Mouse (Mus musculus): ENCODE results near the gene Tspan4. TPM values are rescaled to one million over a fixed set of nuclear protein-coding genes. Genes with fewer than 3 reads are reported as not detected.

Gene Tspan4
- polyA plus RNA-seq, 1 experiment from 2014 or later: 49.7 TPM

DNA sequence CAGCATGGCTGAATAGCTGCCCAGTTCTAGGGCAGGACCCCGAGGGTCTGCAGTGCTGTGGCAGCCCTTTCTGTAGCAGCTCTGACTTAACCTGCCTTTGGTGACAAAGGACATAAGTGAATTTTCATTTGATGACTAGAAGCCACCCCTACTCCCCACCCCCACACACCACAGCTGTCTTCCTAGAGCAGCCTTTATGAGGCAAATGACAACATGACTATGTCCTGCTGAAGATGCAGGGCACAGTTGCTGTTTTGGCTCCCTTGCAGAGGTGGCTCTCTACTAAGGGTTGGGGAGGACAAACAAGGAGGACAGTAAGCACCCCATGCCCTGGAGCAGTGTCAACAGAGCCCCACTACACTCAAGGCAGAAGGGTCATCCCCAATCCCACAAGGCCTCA, 44.8 kb downstream of the Tspan4 start:
- ATAC-seq (ENCODE audit: low read depth): no peak
- Histone ChIP-seq H3K9ac (peak overlapping the region; percentile 49; the same call in 1 of the 2 replicates), H3K36me3 (peaks cover 65% of the 10 kb centered on the region), H3K9me3 (replicated peaks) (no peaks in the 10 kb centered on the region), H3K4me3 (replicated peaks) (no peak overlapping the region), H3K4me1 (replicated peaks) (peaks cover 35% of the 10 kb centered on the region), H3K4me2 (no peak overlapping the region), H3K27ac (peak overlapping the region; percentile 69), H3K27me3 (no peaks in the 10 kb centered on the region)
- no peak for DNase-seq
- WGBS (ENCODE audit: insufficient replicate concordance): 43% methylated on average over 1 of the region's 1 CpGs

DNA sequence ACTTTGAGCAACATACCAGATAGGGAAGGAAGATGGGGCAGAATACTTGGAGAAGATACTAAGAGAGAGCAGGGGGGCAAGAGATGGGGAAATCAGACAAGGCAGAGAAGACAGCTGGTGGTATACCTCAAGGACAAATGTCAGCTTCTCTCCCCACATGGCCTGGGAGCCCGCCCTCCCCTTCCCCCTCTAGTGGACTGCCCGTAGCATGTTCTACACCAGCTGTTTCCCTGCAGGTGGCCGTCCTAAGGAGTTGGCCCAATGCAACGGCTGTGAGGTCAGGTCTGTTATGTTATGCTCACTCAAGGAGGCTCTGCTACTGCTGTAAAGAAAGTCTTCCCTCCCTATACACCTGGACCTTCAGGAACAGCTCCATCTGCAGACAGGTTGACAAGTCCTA, 48.0 kb downstream of the Tspan4 start:
- Histone ChIP-seq H3K27me3 (no peaks in the 10 kb centered on the region), H3K4me2 (no peak overlapping the region), H3K9me3 (replicated peaks) (no peaks in the 10 kb centered on the region), H3K36me3 (peaks cover 71% of the 10 kb centered on the region), H3K4me3 (replicated peaks) (no peak overlapping the region), H3K27ac (peak overlapping the region; percentile 0; the same call in 1 of the 2 replicates), H3K4me1 (replicated peaks) (peaks cover 22% of the 10 kb centered on the region), H3K9ac (no peak overlapping the region)
- WGBS (ENCODE audit: insufficient replicate concordance): 58% methylated on average over 4 of the region's 4 CpGs
- DNase-seq (no peak), ATAC-seq (ENCODE audit: low read depth) (no peak)

DNA sequence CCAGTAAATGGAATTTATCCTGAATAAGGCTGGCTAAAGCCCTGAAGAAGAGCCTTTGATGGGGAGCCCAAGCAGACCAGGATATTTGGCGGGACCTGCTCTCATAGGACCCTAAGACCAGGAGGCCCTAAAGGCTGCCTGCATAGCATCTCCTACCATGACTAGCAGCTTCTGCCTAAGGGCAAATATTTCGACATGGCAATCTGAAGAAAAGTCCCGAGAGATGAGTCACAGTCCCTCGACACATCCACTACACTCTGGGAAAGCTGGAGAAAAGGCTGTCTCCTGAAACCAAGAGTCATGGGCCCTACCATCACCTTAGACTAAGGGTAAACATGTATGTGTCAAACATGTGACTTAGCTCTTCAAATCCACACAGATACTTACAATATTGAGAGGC, 49.2 kb downstream of the Tspan4 start:
- no peak overlapping the region for H3K4me2 ChIP-seq
- WGBS (ENCODE audit: insufficient replicate concordance): 74% methylated on average over 4 of the region's 4 CpGs
- peaks cover 77% of the 10 kb centered on the region for H3K36me3 ChIP-seq
- DNase-seq (no peak), ATAC-seq (ENCODE audit: low read depth) (no peak)
- H3K9me3 ChIP-seq (replicated peaks): no peaks in the 10 kb centered on the region
- no peaks in the 10 kb centered on the region for H3K27me3 ChIP-seq
- H3K4me1 ChIP-seq (replicated peaks): peaks cover 19% of the 10 kb centered on the region
- H3K9ac ChIP-seq: no peak overlapping the region
- no peak overlapping the region for H3K4me3 ChIP-seq (replicated peaks)
- no peak overlapping the region for H3K27ac ChIP-seq

DNA sequence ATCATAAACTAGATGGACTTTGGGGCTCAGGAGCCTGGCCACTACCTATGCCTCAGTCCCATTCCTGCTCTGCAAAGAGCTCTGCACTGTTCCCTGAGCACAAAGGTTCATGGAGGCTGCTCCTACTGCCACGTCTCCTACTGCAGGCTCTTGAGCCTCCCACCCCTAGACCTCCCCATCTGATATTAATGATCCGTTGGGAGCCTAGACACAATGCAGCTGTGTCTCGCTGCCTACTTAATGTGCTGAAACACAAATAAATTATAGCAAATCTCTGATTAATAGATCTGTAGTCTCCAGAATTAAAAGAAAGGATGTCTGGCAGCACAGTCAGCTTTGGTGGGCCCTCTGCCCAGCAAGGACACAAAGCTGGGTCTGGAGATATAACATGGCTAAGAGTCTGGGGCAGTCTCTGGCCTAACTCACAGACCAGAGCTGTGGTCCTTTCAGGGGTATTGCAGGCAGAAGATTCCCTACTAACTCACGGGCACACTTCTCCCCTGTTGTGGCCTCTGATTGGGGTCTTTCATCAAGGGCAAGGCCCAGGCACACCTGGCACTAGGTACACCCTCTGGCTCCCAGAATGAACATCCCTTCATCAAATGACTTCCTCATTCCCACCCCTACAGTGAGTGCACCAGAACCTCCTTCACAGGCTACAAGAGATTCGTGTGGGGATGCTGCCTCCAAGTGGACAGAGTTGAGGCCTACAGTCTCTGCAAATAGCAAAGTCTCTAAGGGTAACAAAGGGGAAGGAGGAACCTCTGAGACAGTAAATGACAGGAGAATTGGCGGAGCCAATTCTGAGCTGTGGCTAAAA, 49.9 kb downstream of the Tspan4 start:
- Histone ChIP-seq H3K36me3 (peaks cover 80% of the 10 kb centered on the region), H3K27me3 (no peaks in the 10 kb centered on the region), H3K9me3 (replicated peaks) (no peaks in the 10 kb centered on the region), H3K4me1 (replicated peaks) (peaks cover 12% of the 10 kb centered on the region), H3K4me3 (replicated peaks) (no peak overlapping the region), H3K27ac (no peak overlapping the region), H3K9ac (no peak overlapping the region), H3K4me2 (no peak overlapping the region)
- DNase-seq (peak; percentile 63), ATAC-seq (ENCODE audit: low read depth) (peak; percentile 69)
- 59% methylated on average over 6 of the region's 6 CpGs for WGBS (ENCODE audit: insufficient replicate concordance)

DNA sequence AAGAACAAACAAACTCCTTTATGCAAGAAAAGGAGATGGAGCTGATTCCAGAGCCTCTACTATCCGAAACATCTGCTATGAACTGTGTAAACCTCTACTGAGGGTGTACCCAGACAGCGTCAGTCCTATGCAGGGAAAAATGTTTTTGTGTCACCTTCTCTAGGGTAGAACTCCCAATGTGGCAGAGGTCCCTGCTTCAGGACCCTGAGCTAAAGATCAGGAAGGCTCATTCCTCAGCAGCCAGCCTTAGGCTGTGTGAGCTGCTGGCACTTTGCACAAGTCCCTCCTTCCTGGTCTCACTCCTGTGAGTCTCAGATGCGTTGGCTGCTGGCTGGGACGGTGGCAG, 50.5 kb downstream of the Tspan4 start:
- Histone ChIP-seq H3K27ac (0 out of 2 replicates have a peak overlapping the region, but pooled peaks have one; percentile 6), H3K4me2 (no peak overlapping the region), H3K9ac (no peak overlapping the region), H3K4me3 (replicated peaks) (no peak overlapping the region), H3K9me3 (replicated peaks) (no peaks in the 10 kb centered on the region), H3K36me3 (peaks cover 79% of the 10 kb centered on the region), H3K27me3 (no peaks in the 10 kb centered on the region), H3K4me1 (replicated peaks) (peaks cover 9% of the 10 kb centered on the region)
- DNase-seq (no peak), ATAC-seq (ENCODE audit: low read depth) (peak; percentile 8; the same call in 1 of the 2 replicates)
- 86% methylated on average over 4 of the region's 4 CpGs for WGBS (ENCODE audit: insufficient replicate concordance)

DNA sequence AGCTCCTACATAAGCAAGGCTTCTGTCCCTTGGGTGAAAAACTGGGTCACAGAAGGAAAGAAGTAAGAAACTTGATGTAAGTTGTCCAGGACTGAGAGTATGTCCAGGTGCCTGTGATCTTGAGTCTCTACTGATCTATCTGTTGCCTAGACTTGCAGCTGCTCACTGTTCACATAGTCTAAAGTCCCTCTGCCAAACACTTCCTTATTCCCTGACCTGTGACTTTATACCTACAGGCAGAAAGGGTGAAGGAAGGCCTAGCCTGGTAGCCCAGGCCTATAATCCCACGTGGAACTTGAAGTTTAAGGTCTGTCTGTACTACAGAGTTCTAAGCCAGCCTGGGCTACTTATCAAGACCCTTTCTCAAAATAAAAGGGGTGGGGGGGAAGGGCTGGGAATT, 60.5 kb downstream of the Tspan4 start:
- peaks cover 18% of the 10 kb centered on the region for H3K36me3 ChIP-seq
- H3K4me1 ChIP-seq (replicated peaks): peaks cover 36% of the 10 kb centered on the region
- ATAC-seq (ENCODE audit: low read depth) (no peak), DNase-seq (no peak)
- no peak overlapping the region for H3K4me3 ChIP-seq (replicated peaks)
- no peaks in the 10 kb centered on the region for H3K9me3 ChIP-seq (replicated peaks)
- H3K27ac ChIP-seq: no peak overlapping the region
- H3K4me2 ChIP-seq: no peak overlapping the region
- WGBS (ENCODE audit: insufficient replicate concordance): 57% methylated on average over 1 of the region's 1 CpGs
- no peak overlapping the region for H3K9ac ChIP-seq
- no peaks in the 10 kb centered on the region for H3K27me3 ChIP-seq

DNA sequence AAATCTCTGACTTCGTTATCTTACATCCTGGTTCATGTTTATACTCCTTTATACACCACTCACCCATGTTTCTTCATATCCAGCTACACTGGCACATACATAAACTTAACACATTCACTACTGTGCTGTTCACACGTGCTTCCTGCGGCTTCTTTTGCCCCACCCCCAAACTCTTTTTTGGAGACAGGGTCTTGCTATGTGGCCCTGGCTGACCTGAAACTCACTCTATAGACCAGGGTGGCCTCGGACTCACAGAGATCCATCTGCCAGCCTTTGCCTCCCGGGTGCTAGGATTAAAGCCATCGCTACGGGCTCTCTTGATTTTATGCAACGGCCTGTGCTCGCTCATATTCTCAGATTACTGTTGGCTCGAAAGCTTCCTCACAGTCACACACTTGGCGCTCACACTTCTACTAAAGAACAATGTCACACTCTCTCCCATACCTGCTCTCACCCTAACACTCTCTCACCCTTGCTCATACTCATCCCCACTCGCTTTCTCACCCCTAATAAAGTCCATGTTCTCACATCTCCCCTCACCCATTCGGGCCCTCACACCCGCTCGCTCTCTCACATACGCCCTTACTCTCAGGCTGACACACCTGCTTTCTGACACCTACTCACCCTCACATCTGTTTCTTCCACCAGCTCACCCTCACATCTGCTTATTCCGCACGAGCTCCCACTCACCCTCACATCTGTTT, 64.0 kb downstream of the Tspan4 start:
- ATAC-seq (ENCODE audit: low read depth): peak; percentile 27
- DNase-seq: no peak
- peak overlapping the region; percentile 83 for H3K4me3 ChIP-seq (replicated peaks)
- 8% methylated on average over 18 of the region's 18 CpGs for WGBS (ENCODE audit: insufficient replicate concordance)
- H3K9ac ChIP-seq: peak overlapping the region; percentile 88
- H3K9me3 ChIP-seq (replicated peaks): no peaks in the 10 kb centered on the region
- peaks cover 48% of the 10 kb centered on the region for H3K4me1 ChIP-seq (replicated peaks)
- no peaks in the 10 kb centered on the region for H3K36me3 ChIP-seq
- H3K4me2 ChIP-seq: peak overlapping the region; percentile 87
- no peaks in the 10 kb centered on the region for H3K27me3 ChIP-seq
- peak overlapping the region; percentile 88 for H3K27ac ChIP-seq

DNA sequence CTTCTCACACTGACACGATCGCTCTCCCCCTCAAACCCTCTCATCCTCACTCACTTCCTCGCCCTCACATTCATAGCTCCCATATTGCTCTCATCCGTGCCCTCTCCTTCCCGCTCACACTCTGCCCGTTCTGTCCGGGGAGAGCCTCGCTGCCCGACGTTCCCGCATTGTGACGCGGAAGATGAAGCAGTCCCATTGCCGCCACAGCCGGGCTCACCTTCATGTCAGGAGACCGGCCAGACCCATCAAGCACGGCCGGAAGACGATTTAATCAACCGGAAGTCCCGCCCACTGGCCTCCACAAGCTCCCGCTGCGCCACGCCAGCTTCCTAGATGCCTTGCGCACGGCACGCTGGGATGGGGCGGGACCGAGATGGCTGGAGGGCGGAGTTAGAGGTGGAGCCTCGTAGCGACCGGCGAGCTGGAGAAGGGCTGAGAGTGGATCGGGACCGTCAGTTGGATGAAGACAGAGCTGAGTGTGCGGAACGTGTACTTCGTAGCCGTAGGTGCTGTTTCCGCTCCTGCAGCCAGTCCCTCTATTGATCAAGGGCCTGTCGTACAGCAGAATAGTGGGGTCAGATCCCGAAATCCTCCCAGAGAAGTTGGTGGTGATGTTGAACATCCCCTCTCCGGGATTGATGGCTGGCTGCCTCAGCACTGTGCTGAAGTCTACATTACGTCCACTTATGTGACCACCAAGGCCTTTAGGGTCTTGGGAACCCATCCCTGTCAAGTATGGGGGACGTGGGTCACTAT, 64.7 kb downstream of the Tspan4 start, which contains the start of gene Chid1:
Chid1 (minus strand) TSS at position 302 of the 756 bp plus-strand sequence.
- peak; percentile 93 for ATAC-seq (ENCODE audit: low read depth)
- Histone ChIP-seq H3K4me3 (replicated peaks) (peak within 1 kb of the TSS; percentile 83), H3K4me1 (replicated peaks) (peaks cover 42% of the 10 kb centered on the region), H3K9me3 (replicated peaks) (no peaks in the 10 kb centered on the region), H3K4me2 (peak within 1 kb of the TSS; percentile 87), H3K27ac (peak within 1 kb of the TSS; percentile 89), H3K36me3 (no peaks in the 10 kb centered on the region), H3K9ac (peak within 1 kb of the TSS; percentile 88), H3K27me3 (no peaks in the 10 kb centered on the region)
- peak; percentile 99 for DNase-seq
- WGBS (ENCODE audit: insufficient replicate concordance): under 1% methylated on average over 46 of the region's 46 CpGs

DNA sequence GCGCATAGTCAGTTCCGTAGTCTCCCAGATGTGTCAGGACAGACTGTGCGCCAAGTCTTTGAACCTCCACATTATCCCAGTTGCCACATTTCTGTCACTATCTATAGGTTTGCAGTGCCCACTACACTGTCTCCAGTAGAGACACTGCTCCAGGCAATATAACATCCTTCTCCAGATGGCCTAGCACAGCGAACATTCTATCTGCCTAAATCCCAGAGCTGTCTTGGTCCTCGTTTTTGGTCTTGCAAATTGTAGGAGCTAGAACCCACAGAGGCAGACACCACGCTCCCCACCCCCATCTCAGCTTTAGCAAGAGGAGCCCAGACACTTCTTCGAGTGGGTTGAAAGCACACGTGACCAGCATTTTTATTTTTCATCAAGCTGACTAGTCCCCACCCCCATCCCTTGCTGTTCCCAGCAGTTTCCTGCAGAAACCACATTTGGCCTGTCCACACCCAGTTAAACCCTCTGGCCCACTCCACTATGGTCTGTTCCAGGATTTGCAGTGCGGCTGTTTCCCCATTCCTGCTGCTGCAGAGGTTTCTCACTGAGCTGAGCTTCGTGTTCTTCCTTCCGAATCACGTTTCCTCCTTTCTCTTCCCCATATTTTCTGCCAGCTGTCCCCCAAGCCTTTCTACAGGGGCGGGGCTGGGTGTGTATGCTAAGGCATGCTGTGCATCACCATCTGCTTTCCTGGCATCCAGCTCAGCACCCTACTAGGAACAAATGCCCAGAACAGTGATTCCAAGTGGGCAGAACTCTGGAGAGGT, 65.5 kb downstream of the Tspan4 start:
- DNase-seq: no peak
- H3K4me3 ChIP-seq (replicated peaks): peak overlapping the region; percentile 83
- ATAC-seq (ENCODE audit: low read depth): peak; percentile 54
- peaks cover 38% of the 10 kb centered on the region for H3K4me1 ChIP-seq (replicated peaks)
- H3K9me3 ChIP-seq (replicated peaks): no peaks in the 10 kb centered on the region
- H3K4me2 ChIP-seq: peak overlapping the region; percentile 87
- peak overlapping the region; percentile 89 for H3K27ac ChIP-seq
- H3K9ac ChIP-seq: peak overlapping the region; percentile 76
- WGBS (ENCODE audit: insufficient replicate concordance): 24% methylated on average over 13 of the region's 13 CpGs
- H3K27me3 ChIP-seq: no peaks in the 10 kb centered on the region
- no peaks in the 10 kb centered on the region for H3K36me3 ChIP-seq

DNA sequence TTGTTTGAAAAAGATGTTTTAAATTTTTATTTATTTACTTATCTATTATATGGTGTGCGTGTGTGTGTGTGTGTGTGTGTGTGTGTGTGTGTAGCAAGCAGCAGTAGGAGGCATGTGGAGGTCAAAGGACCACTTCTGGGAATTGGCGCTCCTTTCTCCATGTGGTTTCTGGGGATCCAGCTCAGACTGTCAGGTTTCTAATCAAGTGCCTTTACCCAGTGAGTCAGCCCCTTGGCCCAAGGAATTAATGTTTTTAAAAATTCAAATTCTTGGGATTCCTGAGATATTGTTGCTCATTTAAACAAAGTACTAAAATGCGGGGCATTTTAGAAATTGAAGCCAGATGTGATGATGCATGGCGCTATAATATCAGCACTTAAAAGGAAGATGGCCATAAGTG, 66.6 kb downstream of the Tspan4 start:
- H3K27ac ChIP-seq: no peak overlapping the region
- no peak overlapping the region for H3K9ac ChIP-seq
- no peak for DNase-seq
- no peak overlapping the region for H3K4me2 ChIP-seq
- peaks cover 38% of the 10 kb centered on the region for H3K4me1 ChIP-seq (replicated peaks)
- H3K36me3 ChIP-seq: no peaks in the 10 kb centered on the region
- no peak for ATAC-seq (ENCODE audit: low read depth)
- no peaks in the 10 kb centered on the region for H3K27me3 ChIP-seq
- H3K9me3 ChIP-seq (replicated peaks): no peaks in the 10 kb centered on the region
- no peak overlapping the region for H3K4me3 ChIP-seq (replicated peaks)
- WGBS (ENCODE audit: insufficient replicate concordance): 85% methylated on average over 4 of the region's 4 CpGs
